Mouse (Mus musculus): ENCODE data around the gene 9530068E07Rik.
"Not testable (repeated sequence)": the region's sequence is repeated elsewhere in the genome, so short reads cannot be mapped to it uniquely, and the experiment has no call there.

9530068E07Rik gene

GRCm38 (mm10) chr11:52374340-52374739, 21.9 kb upstream of the 9530068E07Rik start:
- peak; percentile 34 for DNase-seq

DNA sequence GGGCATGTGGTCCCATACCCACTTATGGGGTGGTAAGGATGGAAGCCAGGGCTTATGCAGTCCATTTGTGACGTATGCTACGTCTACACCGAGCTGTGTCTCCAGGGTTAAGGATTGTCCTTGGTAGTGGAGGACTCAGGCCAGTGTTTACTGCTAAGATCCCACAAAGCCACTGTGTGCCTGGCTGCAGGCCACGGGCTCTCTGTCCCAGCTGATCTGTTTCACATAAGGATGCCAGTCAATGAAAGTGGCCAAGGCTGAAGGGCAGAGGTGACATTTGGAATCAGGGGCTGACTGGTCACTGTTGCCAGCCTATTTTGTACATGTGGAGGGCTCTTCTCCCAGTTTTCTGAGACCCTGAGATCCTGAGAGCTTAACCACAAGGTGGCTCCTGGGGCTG, 18.6 kb upstream of the 9530068E07Rik start:
- DNase-seq, result no peak

DNA sequence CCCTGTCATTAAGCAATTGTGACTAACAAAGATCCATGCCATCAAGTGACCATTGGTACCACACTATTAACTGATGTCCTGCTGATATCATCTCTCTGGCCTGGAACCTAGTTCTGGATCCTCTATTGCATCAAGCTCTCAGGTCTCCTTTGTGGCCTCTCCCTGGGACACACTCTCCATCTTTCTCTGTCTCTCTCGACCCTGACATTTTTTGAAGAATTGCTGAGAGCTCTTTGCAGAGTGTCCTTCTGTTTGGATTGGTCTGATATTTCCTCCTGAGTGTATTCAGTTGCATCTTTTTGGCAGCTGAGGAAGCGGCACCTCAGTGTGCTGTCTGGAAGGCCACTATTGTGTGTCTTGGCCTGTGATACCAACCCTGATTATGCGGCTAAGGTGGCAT, 17.0 kb upstream of the 9530068E07Rik start:
- DNase-seq, result no peak

DNA sequence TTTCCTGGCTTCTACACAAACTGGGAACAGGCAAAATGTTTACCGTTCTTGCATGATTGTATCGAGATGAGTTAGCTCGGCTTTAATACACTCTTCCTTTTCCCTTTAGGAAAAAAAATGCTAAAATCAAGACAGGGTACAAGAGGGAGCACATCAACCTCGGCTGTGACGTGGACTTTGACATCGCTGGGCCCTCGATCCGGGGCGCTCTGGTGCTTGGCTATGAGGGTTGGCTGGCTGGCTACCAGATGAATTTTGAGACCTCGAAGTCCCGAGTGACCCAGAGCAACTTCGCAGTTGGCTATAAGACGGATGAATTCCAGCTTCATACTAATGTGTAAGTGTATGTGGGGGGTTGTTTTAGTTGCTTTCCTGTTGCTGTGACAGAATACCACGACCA, 12.5 kb upstream of the 9530068E07Rik start:
- no peak for DNase-seq

DNA sequence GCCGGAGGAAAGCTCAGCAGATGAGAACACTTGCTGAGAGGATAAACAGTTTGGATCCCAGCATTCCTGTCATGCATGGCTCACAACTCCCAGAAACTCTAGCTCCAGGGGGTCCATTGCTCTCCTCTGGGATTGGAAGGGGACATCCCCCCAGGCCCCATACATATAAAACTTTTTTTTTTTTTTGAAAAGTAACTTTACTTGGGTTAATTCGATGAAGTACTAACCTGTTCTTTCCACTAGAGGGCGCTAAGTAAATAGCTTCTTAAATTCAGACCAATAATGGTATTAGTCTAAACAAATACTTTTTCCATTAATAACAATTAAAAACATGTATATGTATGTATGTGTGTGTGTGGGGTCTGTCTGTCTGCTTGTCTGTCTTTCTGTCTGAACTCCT, 11.6 kb upstream of the 9530068E07Rik start:
- no peak for DNase-seq

GRCm38 (mm10) chr11:52386892-52387291, 9.3 kb upstream of the 9530068E07Rik start:
- no peak for DNase-seq

DNA sequence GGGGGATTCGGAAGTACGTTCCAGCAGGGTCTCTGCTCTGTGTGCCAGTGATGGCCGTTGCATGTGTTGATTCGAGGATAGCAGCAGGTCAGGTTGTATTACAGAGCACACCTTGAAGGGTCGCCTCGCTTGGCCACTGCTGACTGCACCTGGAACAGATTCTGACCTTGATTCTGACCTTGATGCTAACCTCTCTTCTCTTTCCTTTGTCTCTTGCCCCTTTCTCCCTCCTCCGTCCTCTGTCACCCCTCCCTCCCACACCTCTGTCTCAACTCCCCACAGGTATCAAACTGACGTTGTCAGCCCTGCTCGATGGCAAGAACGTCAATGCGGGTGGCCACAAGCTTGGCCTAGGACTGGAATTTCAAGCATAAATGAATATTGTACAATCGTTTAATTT, 8.1 kb upstream of the 9530068E07Rik start:
- no peak for DNase-seq

GRCm38 (mm10) chr11:52388979-52389378, 7.2 kb upstream of the 9530068E07Rik start:
- not testable (repeated sequence) for DNase-seq

GRCm38 (mm10) chr11:52389933-52390332, 6.3 kb upstream of the 9530068E07Rik start:
- DNase-seq, result no peak

- DNase-seq, result no peak
Observed at GRCm38 (mm10) chr11:52394494-52394893, 1.7 kb upstream of the 9530068E07Rik start.

DNA sequence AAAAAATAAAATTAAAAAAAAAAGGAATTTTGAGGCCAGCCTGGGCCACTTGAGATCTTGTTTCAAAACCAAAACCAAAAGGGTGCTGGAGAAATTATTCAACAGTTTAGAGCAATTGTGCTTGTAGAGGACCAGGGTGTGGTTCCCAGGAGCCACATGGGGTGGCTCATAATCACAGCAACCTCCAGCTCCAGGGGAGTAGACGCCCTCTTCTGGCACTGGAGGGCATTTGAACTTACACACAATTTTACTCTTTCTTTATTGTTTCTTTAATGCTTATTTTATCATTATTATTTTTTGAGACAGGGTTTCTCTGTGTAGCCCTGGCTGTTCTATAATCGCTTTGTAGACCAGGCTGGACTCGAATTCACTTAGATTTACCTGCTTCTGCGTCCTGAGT, 885 bp upstream of the 9530068E07Rik start:
- DNase-seq, result no peak

DNA sequence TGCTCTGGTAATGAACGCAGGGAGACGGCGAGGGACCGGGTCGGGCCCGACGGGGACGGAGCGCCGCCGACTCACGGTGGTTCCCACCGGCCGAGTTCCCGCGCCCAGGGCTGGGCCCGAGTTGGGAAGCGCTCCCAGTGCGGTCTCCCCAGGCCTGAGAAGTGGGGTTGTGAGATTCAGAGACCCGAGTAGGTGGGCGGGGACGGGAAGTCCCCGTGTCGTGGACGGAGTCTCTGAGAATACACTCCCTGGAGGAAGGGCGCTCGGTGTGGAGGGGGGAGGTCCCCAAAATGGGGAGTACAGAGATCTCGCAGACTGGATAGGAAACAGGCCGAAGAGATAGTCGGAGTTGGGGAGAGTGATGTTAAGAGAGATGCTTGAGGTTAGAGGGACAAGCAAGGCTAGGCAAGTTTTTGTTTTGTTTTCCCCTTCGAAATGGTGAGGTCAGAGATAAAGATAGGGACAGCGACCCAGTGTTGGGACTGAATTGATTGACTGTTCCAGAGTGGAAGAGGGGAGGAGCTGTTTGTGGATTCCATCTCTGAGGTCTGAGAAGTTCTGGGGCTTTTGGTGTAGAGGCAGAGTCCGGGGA, 465 bp downstream of the 9530068E07Rik start:
- DNase-seq, result no peak

- no peak for DNase-seq
Observed at GRCm38 (mm10) chr11:52397385-52397987, 1.3 kb downstream of the 9530068E07Rik start.

DNA sequence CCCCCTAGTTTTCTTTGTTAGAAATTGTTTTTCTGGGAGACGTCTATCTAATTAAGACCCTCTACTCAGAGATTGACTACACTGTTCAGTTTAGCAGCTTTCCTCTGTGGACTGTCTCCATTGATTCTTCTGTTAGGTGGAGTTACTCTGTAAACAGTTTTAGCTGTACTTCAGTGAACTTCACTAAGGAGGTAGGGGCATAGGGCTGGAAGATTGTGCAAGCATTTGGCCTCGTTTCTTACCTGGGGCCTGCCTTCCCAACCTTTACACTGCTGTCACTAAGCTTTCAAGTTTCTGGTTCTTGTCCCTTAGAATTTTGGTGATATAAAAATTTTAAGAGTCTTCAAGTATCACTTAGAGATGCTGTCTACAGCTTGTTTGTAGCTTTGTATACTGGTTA, 5.2 kb downstream of the 9530068E07Rik start:
- no peak for DNase-seq

GRCm38 (mm10) chr11:52402566-52402965, 6.3 kb downstream of the 9530068E07Rik start:
- no peak for DNase-seq

GRCm38 (mm10) chr11:52404209-52404608, 8.0 kb downstream of the 9530068E07Rik start:
- no peak for DNase-seq

DNA sequence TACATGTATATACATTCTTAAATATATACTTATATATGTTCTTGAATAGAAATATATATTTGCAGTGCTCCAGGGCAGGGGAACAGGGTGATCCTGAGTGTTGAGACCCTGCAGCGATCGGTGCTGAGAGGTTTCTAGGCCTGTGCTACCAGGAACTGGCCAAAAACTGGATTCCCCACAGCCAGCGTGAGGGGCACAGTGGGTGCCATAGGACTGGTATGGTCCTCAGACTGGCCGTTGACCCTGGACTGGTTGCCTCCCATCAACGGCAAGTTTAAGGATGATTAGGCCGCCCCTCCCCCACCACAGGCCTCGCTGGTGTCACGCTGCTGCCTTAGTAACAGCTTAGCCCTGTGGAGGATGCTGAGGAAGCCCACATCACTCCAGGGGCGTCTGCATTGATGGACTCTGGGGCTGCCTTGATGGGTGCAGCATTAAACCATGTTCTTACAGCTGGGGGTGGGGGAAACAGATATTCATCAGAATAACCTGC, 9.0 kb downstream of the 9530068E07Rik start:
- DNase-seq, result no peak

DNA sequence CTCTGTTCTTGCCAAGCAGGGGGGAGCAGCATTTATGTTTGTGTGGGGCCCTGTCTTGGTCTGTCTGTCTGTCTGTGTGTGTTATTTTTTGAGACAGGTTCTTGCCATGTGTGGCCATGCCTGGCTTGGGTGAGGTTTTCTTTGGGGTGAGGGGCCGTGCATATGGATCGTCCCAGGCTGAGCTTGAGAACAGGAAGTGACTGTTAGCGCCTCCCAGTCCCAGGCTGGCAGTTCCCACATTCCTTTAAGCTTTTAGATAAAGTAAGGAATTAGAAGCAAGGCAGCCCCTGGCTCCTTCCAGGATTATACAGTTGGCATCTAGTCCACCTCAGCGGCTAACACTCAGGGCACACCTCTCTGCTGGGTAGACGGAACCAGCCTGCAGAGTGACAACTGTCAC, 13.1 kb downstream of the 9530068E07Rik start:
- DNase-seq, result no peak

- no peak for DNase-seq
Observed at GRCm38 (mm10) chr11:52418358-52418757, 22.1 kb downstream of the 9530068E07Rik start.

GRCm38 (mm10) chr11:52419246-52419645, 23.0 kb downstream of the 9530068E07Rik start:
- DNase-seq, result no peak

DNA sequence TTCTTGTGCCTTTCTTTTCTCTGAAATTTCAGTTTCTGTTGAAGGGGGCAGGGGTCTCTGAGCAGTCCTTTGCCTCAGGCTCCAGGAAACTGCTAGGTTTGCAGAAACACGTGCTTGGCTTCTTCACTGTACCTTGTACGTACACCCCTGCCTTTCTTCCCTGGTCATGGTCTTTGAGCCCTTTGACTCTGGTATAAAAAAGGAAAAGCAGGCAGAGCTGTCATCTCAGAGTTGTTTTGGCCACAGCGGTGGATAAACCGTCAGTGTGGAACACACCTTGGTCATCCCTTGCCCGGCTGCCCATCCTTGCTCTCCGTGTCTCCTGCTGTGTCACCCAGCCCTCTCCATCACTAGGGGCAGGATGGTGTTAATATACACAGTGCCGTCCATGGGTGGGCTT, 23.6 kb downstream of the 9530068E07Rik start:
- no peak for DNase-seq

DNA sequence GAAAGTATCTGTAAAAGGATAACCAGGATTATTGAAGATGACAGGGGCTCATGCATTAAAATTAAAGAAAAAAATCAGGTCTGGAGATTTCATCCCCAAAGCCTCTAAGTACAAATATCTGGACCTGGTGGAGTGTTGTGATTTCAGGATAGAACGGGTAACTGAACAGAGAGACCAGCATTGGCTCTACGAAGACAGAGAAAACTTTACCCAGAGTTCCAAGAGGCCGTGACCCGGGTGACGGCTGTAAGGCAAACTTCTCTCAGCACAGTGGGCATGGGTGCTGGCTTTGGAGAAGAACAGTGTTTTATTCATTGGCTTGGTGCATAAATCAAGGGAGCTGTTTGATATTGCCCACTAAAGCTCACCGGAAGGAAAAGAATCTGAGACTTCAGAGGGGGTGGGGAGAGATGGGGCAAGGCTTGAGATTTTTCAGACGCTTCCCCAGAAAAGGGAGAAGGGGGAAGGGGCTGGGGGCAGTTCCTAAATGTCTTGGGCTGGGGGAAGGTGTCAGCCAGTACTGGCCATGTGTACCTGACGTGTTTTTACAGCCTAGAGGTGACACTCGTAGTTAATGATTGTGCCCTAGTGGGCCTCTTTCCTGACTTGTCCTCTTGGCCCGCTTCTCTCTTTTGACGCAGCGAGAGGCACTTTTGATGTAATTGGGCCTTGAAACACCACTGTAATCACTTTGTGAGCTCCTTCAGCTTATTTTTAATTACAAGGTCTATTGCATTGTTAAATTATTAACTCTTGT, 24.2 kb downstream of the 9530068E07Rik start:
- no peak for DNase-seq

GRCm38 (mm10) chr11:52421053-52421778, 25.0 kb downstream of the 9530068E07Rik start:
- peak; percentile 41 for DNase-seq
